Mouse (Mus musculus) monocyte, adult 5-6 weeks (primary cell): ENCODE measurements around the gene Lbp. TPM values are rescaled to one million over a fixed set of nuclear protein-coding genes. Genes with fewer than 3 reads are reported as not detected.

Source experiments
- ATAC-seq: fragments of 153-309, 156-312 bp; replicated peaks from 2 replicates; pipeline ENCODE4 v1.8.0; 2017; ENCODE audit warnings: mild to moderate bottlenecking; ENCODE audit not compliant: low TSS enrichment, insufficient number of reproducible peaks, severe bottlenecking, poor library complexity, low FRiP score
- total RNA-seq: library from RNA; stranded (forward); fragments of 200-1000, 200-491, 200-594 nt; gene quantifications from 3 replicates; pipeline ENCODE4 v1.2.3, GENCODE M21; 2017

Lbp gene
- total RNA-seq, 1 experiment from 2014 or later, result 0.48 TPM

- no peak for ATAC-seq
These were observed 48.2 kb downstream of the Lbp start for GRCm38 (mm10) chr2:158354348-158355114.

- no peak for ATAC-seq
These were observed 48.9 kb downstream of the Lbp start for GRCm38 (mm10) chr2:158355238-158355637.

- no peak for ATAC-seq
These were observed 49.8 kb downstream of the Lbp start for GRCm38 (mm10) chr2:158356121-158356520.

GRCm38 (mm10) chr2:158359757-158360620 is 53.7 kb downstream of the Lbp start:
- no peak for ATAC-seq

- ATAC-seq, result peak; percentile 97
These were observed 54.8 kb downstream of the Lbp start for GRCm38 (mm10) chr2:158360873-158361677.

- peak; percentile 20 for ATAC-seq
These were observed 55.5 kb downstream of the Lbp start for GRCm38 (mm10) chr2:158361678-158362320.

GRCm38 (mm10) chr2:158364175-158364574 is 57.9 kb downstream of the Lbp start:
- ATAC-seq, result no peak

GRCm38 (mm10) chr2:158365099-158365850 is 59.0 kb downstream of the Lbp start:
- no peak for ATAC-seq

- no peak for ATAC-seq
These were observed 61.4 kb downstream of the Lbp start for GRCm38 (mm10) chr2:158367654-158368053.

GRCm38 (mm10) chr2:158368313-158368712 is 62.0 kb downstream of the Lbp start:
- no peak for ATAC-seq

- ATAC-seq, result no peak
These were observed 63.3 kb downstream of the Lbp start for GRCm38 (mm10) chr2:158369474-158370172.

- ATAC-seq, result 0 out of 2 replicates have a peak, but pooled peaks have one; percentile 43
These were observed 63.9 kb downstream of the Lbp start for GRCm38 (mm10) chr2:158370173-158370550.

GRCm38 (mm10) chr2:158373061-158373460 is 66.8 kb downstream of the Lbp start:
- no peak for ATAC-seq

GRCm38 (mm10) chr2:158373516-158373915 is 67.2 kb downstream of the Lbp start:
- ATAC-seq, result no peak

- ATAC-seq, result no peak
These were observed 69.3 kb downstream of the Lbp start, which contains the start of gene Snhg11 for GRCm38 (mm10) chr2:158375443-158376122. TSS of gene Snhg11 (plus strand) at chr2:158375638.

GRCm38 (mm10) chr2:158376123-158376687 is 69.9 kb downstream of the Lbp start:
- no peak for ATAC-seq
